Mouse (Mus musculus) E14TG2a.4 (cell line): ENCODE results near the gene Gmeb1.

Experiments used
- H3K27me3 ChIP-seq: 2 replicates; pipeline ENCODE4 v1.6.1; 2014; ENCODE audit warnings: low read length, control low read depth; ENCODE audit not compliant: insufficient read depth
- H3K36me3 ChIP-seq: 2 replicates; pipeline ENCODE4 v1.6.1; 2014; ENCODE audit warnings: low read length, control low read depth; ENCODE audit not compliant: insufficient read depth
- H3K4me1 ChIP-seq: replicated peaks from 2 replicates; pipeline ENCODE4 v1.6.1; 2014; ENCODE audit warnings: low read depth, low read length, control low read depth
- H3K4me3 ChIP-seq: replicated peaks from 2 replicates; pipeline ENCODE4 v1.5.1; 2014; ENCODE audit warnings: mild to moderate bottlenecking, low read length
- H3K9me3 ChIP-seq: 2 replicates; pipeline ENCODE4 v1.6.1; 2014; ENCODE audit warnings: low read length, control low read depth
- CTCF ChIP-seq: conservative IDR thresholded peaks from 2 replicates; pipeline ENCODE4 v1.5.1; 2014; ENCODE audit warnings: low read length
- NANOG ChIP-seq: IDR thresholded peaks from 2 replicates; pipeline ENCODE4 v1.6.1; 2014; ENCODE audit warnings: borderline replicate concordance, low read length, mixed read lengths
- POU5F1 ChIP-seq: IDR thresholded peaks from 2 replicates; pipeline ENCODE4 v1.6.1; 2014; ENCODE audit warnings: low read length, borderline replicate concordance

Gene Gmeb1

DNA sequence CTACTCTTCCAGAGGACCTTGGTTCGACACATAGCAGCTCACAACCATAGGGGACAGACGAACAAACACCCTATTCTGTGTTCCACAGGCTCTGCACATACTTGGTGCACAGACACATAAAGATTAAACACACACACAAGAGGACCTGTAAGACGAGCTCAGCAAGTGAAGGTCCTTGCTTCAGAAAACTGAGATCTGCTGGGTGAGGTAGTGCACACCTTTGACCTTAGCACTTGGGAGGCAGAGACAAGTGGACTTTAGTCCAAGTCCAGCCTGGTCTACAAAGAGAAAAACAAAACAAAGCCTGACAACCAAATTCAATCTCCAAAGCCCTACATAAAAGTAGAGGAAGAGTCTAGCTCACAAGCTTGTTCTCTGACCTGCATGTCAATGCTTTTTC, 66.4 kb downstream of the Gmeb1 start:
- Histone ChIP-seq H3K9me3 (no peaks in the 10 kb centered on the region), H3K4me3 (no peak overlapping the region), H3K27me3 (no peaks in the 10 kb centered on the region), H3K36me3 (peaks cover 89% of the 10 kb centered on the region), H3K4me1 (peaks cover 86% of the 10 kb centered on the region)
- TF ChIP-seq NANOG, result no peak
- TF ChIP-seq CTCF, result no peak

GRCm38 (mm10) chr4:132194373-132194772, 67.0 kb downstream of the Gmeb1 start:
- peaks cover 86% of the 10 kb centered on the region for H3K4me1 ChIP-seq
- no peak for TF ChIP-seq NANOG
- TF ChIP-seq POU5F1, result no peak
- TF ChIP-seq CTCF, result no peak
- no peaks in the 10 kb centered on the region for H3K9me3 ChIP-seq
- no peaks in the 10 kb centered on the region for H3K27me3 ChIP-seq
- H3K36me3 ChIP-seq, result peaks cover 86% of the 10 kb centered on the region
- H3K4me3 ChIP-seq, result no peak overlapping the region

GRCm38 (mm10) chr4:132187826-132188401, 73.5 kb downstream of the Gmeb1 start:
- TF ChIP-seq CTCF (no peak), NANOG (no peak), POU5F1 (no peak)
- Histone ChIP-seq H3K4me3 (no peak overlapping the region), H3K36me3 (peaks cover 85% of the 10 kb centered on the region), H3K4me1 (peaks cover 82% of the 10 kb centered on the region), H3K9me3 (no peaks in the 10 kb centered on the region), H3K27me3 (no peaks in the 10 kb centered on the region)

GRCm38 (mm10) chr4:132183162-132183561, 78.2 kb downstream of the Gmeb1 start:
- TF ChIP-seq CTCF (no peak), NANOG (no peak), POU5F1 (no peak)
- Histone ChIP-seq H3K4me1 (peaks cover 79% of the 10 kb centered on the region), H3K4me3 (no peak overlapping the region), H3K27me3 (no peaks in the 10 kb centered on the region), H3K9me3 (no peaks in the 10 kb centered on the region), H3K36me3 (peaks cover 72% of the 10 kb centered on the region)

GRCm38 (mm10) chr4:132181721-132182658, 79.4 kb downstream of the Gmeb1 start:
- Histone ChIP-seq H3K4me3 (peak overlapping the region; percentile 46), H3K9me3 (no peaks in the 10 kb centered on the region), H3K36me3 (peaks cover 60% of the 10 kb centered on the region), H3K27me3 (no peaks in the 10 kb centered on the region), H3K4me1 (peaks cover 70% of the 10 kb centered on the region)
- TF ChIP-seq CTCF (peak; percentile 31; the same call in 1 of the 2 replicates), NANOG (no peak)

DNA sequence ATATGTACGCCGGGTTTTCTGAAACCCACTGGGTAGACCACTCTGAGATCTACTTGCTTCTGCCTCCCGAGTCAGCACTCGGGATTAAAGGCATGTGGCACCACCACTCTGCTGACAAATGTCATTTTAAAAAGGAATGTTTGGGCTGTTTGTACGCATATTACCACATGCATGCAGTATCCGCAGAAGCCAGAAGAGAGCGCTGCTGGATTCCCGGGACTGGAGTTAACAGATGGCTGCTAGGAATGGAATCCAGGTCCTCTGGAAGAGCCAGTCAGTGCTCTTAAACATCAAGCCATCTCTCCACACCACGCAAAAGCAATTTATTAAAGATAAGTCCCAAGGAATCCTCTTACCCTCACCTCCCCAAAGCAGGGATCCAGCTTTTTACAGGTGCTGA, 80.7 kb downstream of the Gmeb1 start:
- Histone ChIP-seq H3K4me1 (peaks cover 65% of the 10 kb centered on the region), H3K4me3 (no peak overlapping the region), H3K36me3 (peaks cover 48% of the 10 kb centered on the region), H3K27me3 (peaks cover 5% of the 10 kb centered on the region; the same call in 1 of the 2 replicates), H3K9me3 (no peaks in the 10 kb centered on the region)
- TF ChIP-seq NANOG, result no peak
- peak; percentile 86 for TF ChIP-seq CTCF

- peak; percentile 94 for TF ChIP-seq CTCF
- no peak for TF ChIP-seq POU5F1
- TF ChIP-seq NANOG, result no peak
- peaks cover 28% of the 10 kb centered on the region for H3K36me3 ChIP-seq
- H3K27me3 ChIP-seq, result peaks cover 5% of the 10 kb centered on the region; the same call in 1 of the 2 replicates
- no peak overlapping the region for H3K4me3 ChIP-seq
- no peaks in the 10 kb centered on the region for H3K9me3 ChIP-seq
- H3K4me1 ChIP-seq, result peaks cover 51% of the 10 kb centered on the region
Observed at GRCm38 (mm10) chr4:132178630-132179059, 82.8 kb downstream of the Gmeb1 start.

- no peak for TF ChIP-seq CTCF
- TF ChIP-seq POU5F1, result no peak
- TF ChIP-seq NANOG, result no peak
- Histone ChIP-seq H3K36me3 (peaks cover 19% of the 10 kb centered on the region), H3K27me3 (peaks cover 5% of the 10 kb centered on the region; the same call in 1 of the 2 replicates), H3K4me1 (peaks cover 47% of the 10 kb centered on the region), H3K4me3 (no peak overlapping the region), H3K9me3 (no peaks in the 10 kb centered on the region)
Observed at GRCm38 (mm10) chr4:132176474-132176873, 84.9 kb downstream of the Gmeb1 start.
